Mouse (Mus musculus) heart, adult 10 weeks (tissue): Measurements from ENCODE around the gene Olfr613. TPM values are rescaled to one million over a fixed set of nuclear protein-coding genes. Genes with fewer than 3 reads are reported as not detected.

Experiments used
- polyA plus RNA-seq: library from polyadenylated mRNA; stranded (reverse); fragments of 350-450 nt; fragmentation: Illumina TruSeq; extraction: RNeasy Lipid Tissue Mini Kit (QIAGEN cat#74804); gene quantifications from one replicate; pipeline ENCODE4 v1.2.3, GENCODE M21; 2014; ENCODE audit warnings: low read depth, low replicate concordance

The Olfr613 gene
- polyA plus RNA-seq = not detected

GRCm38 (mm10) chr7:103547774-103548173, at the start of gene Olfr613:
Gene Olfr613 (plus strand): TSS chr7:103548074.

GRCm38 (mm10) chr7:103512022-103512421, 35.9 kb upstream of the Olfr613 start, which contains the start of gene Olfr610:
Gene Olfr610 (minus strand): TSS chr7:103512122.

GRCm38 (mm10) chr7:103520746-103521145, 27.1 kb upstream of the Olfr613 start, which contains the start of gene Olfr611:
Gene Olfr611 (minus strand): TSS chr7:103520846.

GRCm38 (mm10) chr7:103542617-103543016, 5.3 kb upstream of the Olfr613 start, which contains the start of gene Olfr612:
Gene Olfr612 (minus strand): TSS chr7:103542717.

GRCm38 (mm10) chr7:103555779-103556178, 7.9 kb downstream of the Olfr613 start, which contains the start of gene Olfr615:
Gene Olfr615 (plus strand): TSS chr7:103556079.

GRCm38 (mm10) chr7:103569043-103569442, 21.2 kb downstream of the Olfr613 start, which contains the start of gene Olfr616:
Gene Olfr616 (minus strand): TSS chr7:103569143.

GRCm38 (mm10) chr7:103572761-103573160, 24.9 kb downstream of the Olfr613 start, which contains the start of gene Olfr617:
Gene Olfr617 (plus strand): TSS chr7:103573061.

GRCm38 (mm10) chr7:103589803-103590202, 41.9 kb downstream of the Olfr613 start, which contains the start of gene Olfr618:
Gene Olfr618 (plus strand): TSS chr7:103590103.

GRCm38 (mm10) chr7:103600275-103600674, 52.4 kb downstream of the Olfr613 start, which contains the start of gene Olfr619:
Gene Olfr619 (plus strand): TSS chr7:103600575.

Other genes starting within 250 kb of the Olfr613 start
- gene Olfr596, start 242.4 kb upstream of the Olfr613 start, polyA plus RNA-seq = not detected
- not detected for gene Olfr597, start 231.8 kb upstream of the Olfr613 start, polyA plus RNA-seq
- not detected for gene Olfr598, start 224.5 kb upstream of the Olfr613 start, polyA plus RNA-seq
- not detected for gene Olfr599, start 212.2 kb upstream of the Olfr613 start, polyA plus RNA-seq
- not detected for gene Olfr600, start 198.4 kb upstream of the Olfr613 start, polyA plus RNA-seq
- gene Olfr601, start 185.4 kb upstream of the Olfr613 start, polyA plus RNA-seq = not detected
- gene Olfr603, start 161.9 kb upstream of the Olfr613 start, polyA plus RNA-seq = not detected
- not detected for gene Usp17lc, start 133.0 kb upstream of the Olfr613 start, polyA plus RNA-seq
- not detected for gene Olfr605, start 102.6 kb upstream of the Olfr613 start, polyA plus RNA-seq
- not detected for gene Olfr606, start 99.0 kb upstream of the Olfr613 start, polyA plus RNA-seq
- not detected for gene Olfr607, start 83.9 kb upstream of the Olfr613 start, polyA plus RNA-seq
- gene Olfr608, start 78.2 kb upstream of the Olfr613 start, polyA plus RNA-seq = not detected
- gene Olfr609, start 50.0 kb upstream of the Olfr613 start, polyA plus RNA-seq = not detected
- not detected for gene Olfr610, start 36.0 kb upstream of the Olfr613 start, polyA plus RNA-seq
- gene Olfr611, start 27.2 kb upstream of the Olfr613 start, polyA plus RNA-seq = not detected
- not detected for gene Olfr612, start 5.4 kb upstream of the Olfr613 start, polyA plus RNA-seq
- not detected for gene Olfr615, start 8.0 kb downstream of the Olfr613 start, polyA plus RNA-seq
- not detected for gene Olfr616, start 21.1 kb downstream of the Olfr613 start, polyA plus RNA-seq
- gene Olfr617, start 25.0 kb downstream of the Olfr613 start, polyA plus RNA-seq = not detected
- not detected for gene Olfr618, start 42.0 kb downstream of the Olfr613 start, polyA plus RNA-seq
- gene Olfr619, start 52.5 kb downstream of the Olfr613 start, polyA plus RNA-seq = not detected
- gene Olfr620, start 64.5 kb downstream of the Olfr613 start, polyA plus RNA-seq = not detected
- not detected for gene Olfr622, start 94.6 kb downstream of the Olfr613 start, polyA plus RNA-seq
- not detected for gene Olfr623, start 115.6 kb downstream of the Olfr613 start, polyA plus RNA-seq
- gene Olfr624, start 123.1 kb downstream of the Olfr613 start, polyA plus RNA-seq = not detected
- gene Olfr625-ps1, start 134.6 kb downstream of the Olfr613 start, polyA plus RNA-seq = not detected
- not detected for gene Olfr243, start 166.6 kb downstream of the Olfr613 start, polyA plus RNA-seq
- gene Olfr628, start 182.3 kb downstream of the Olfr613 start, polyA plus RNA-seq = not detected
- not detected for gene Olfr629, start 196.9 kb downstream of the Olfr613 start, polyA plus RNA-seq
- not detected for gene Olfr630, start 209.3 kb downstream of the Olfr613 start, polyA plus RNA-seq
- gene Olfr69, start 223.5 kb downstream of the Olfr613 start, polyA plus RNA-seq = not detected
- gene Olfr68, start 231.6 kb downstream of the Olfr613 start, polyA plus RNA-seq = not detected
- gene Olfr67, start 243.7 kb downstream of the Olfr613 start, polyA plus RNA-seq = not detected